Mouse (Mus musculus) embryonic fibroblast, embryonic 13.5 days (primary cell): ENCODE measurements around the gene Gtf2e1.

Experiments used
- CTCF ChIP-seq: IDR thresholded peaks from 2 replicates; pipeline ENCODE4 v1.5.1; 2011; ENCODE audit warnings: mild to moderate bottlenecking, control low read depth, low read length, moderate library complexity, borderline replicate concordance; ENCODE audit not compliant: insufficient read depth
- POLR2A ChIP-seq: IDR thresholded peaks from 2 replicates; pipeline ENCODE4 v1.6.1; 2011; ENCODE audit warnings: low read depth, mild to moderate bottlenecking, control low read depth, low read length, moderate library complexity

DNA sequence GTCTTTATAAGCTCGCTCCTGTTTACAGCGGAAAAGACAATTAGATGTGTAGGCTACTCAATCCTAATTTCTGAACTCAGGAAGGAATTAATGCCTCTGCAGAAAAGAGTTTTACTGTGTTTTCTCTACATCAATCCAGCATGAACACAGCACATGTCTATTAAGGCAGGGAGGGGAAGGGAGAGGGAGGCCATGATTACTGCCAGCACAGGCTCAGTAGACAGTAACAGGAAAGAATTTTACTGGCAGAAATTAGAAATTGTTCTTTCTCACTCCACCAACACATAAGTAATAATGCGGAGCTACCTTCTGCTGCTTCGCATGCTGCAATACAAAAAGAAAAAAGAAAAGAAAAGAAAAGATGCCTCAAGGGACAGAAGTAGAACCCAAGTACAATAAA lies 78.0 kb downstream of the Gtf2e1 start:
- TF ChIP-seq CTCF (no peak), POLR2A (no peak)
